Mouse (Mus musculus) natural killer cell, adult 2 months (primary cell): Measurements from ENCODE around the gene Magi1.
"Not testable (repeated sequence)": the region's sequence is repeated elsewhere in the genome, so short reads cannot be mapped to it uniquely, and the experiment has no call there.

ENCODE experiments used
- DNase-seq, 2 experiments: peaks; one replicate each; pipeline ENCODE4 v3.0.0; 2022; ENCODE audit warnings: low spot score in 2 of 2

Gene Magi1

GRCm38 (mm10) chr6:94063542-94063941 is 220.2 kb downstream of the Magi1 start:
- no peak for DNase-seq

GRCm38 (mm10) chr6:94061424-94061980 is 222.2 kb downstream of the Magi1 start:
- DNase-seq, result no peak

GRCm38 (mm10) chr6:94060621-94061213 is 223.0 kb downstream of the Magi1 start:
- DNase-seq, result no peak

- DNase-seq, result no peak
Measured at GRCm38 (mm10) chr6:94059090-94059489, 224.6 kb downstream of the Magi1 start.

GRCm38 (mm10) chr6:94053920-94054319 is 229.8 kb downstream of the Magi1 start:
- DNase-seq, result no peak

GRCm38 (mm10) chr6:94045180-94045579 is 238.5 kb downstream of the Magi1 start:
- no peak for DNase-seq

- no peak for DNase-seq
Measured at GRCm38 (mm10) chr6:94043461-94043860, 240.3 kb downstream of the Magi1 start.

- no peak for DNase-seq
Measured at GRCm38 (mm10) chr6:94040093-94040492, 243.6 kb downstream of the Magi1 start.

- DNase-seq, result no peak
Measured at GRCm38 (mm10) chr6:94038897-94039296, 244.8 kb downstream of the Magi1 start.

- DNase-seq, result no peak
Measured at GRCm38 (mm10) chr6:94036554-94036953, 247.2 kb downstream of the Magi1 start.

GRCm38 (mm10) chr6:94026361-94026760 is 257.4 kb downstream of the Magi1 start:
- DNase-seq, result no peak

- no peak for DNase-seq
Measured at GRCm38 (mm10) chr6:94022437-94022836, 261.3 kb downstream of the Magi1 start.

GRCm38 (mm10) chr6:94021239-94021962 is 262.3 kb downstream of the Magi1 start:
- DNase-seq, result no peak

GRCm38 (mm10) chr6:94020566-94020965 is 263.2 kb downstream of the Magi1 start:
- no peak for DNase-seq

- no peak for DNase-seq
Measured at GRCm38 (mm10) chr6:94019935-94020334, 263.8 kb downstream of the Magi1 start.

GRCm38 (mm10) chr6:94013761-94014160 is 270.0 kb downstream of the Magi1 start:
- no peak for DNase-seq

- DNase-seq, result no peak
Measured at GRCm38 (mm10) chr6:94011947-94012346, 271.8 kb downstream of the Magi1 start.

- DNase-seq, result no peak
Measured at GRCm38 (mm10) chr6:94011521-94011920, 272.2 kb downstream of the Magi1 start.

- DNase-seq, result no peak
Measured at GRCm38 (mm10) chr6:94008577-94008976, 275.1 kb downstream of the Magi1 start.

- DNase-seq, result not testable (repeated sequence)
Measured at GRCm38 (mm10) chr6:94003586-94003985, 280.1 kb downstream of the Magi1 start.

GRCm38 (mm10) chr6:93996841-93997485 is 286.8 kb downstream of the Magi1 start:
- DNase-seq, result no peak

- no peak for DNase-seq
Measured at GRCm38 (mm10) chr6:93987561-93987960, 296.2 kb downstream of the Magi1 start.

- DNase-seq, result no peak
Measured at GRCm38 (mm10) chr6:93985111-93985510, 298.6 kb downstream of the Magi1 start.
